Mouse (Mus musculus): Measurements from ENCODE around the gene Golm1. TPM values are rescaled to one million over a fixed set of nuclear protein-coding genes. Genes with fewer than 3 reads are reported as not detected.

Golm1 gene
- polyA plus RNA-seq, 1 experiment from 2014 or later: 109 TPM

- peaks cover 85% of the 10 kb centered on the region for H3K36me3 ChIP-seq (replicated peaks)
- no peaks in the 10 kb centered on the region for H3K4me1 ChIP-seq
- no peak overlapping the region for H3K9ac ChIP-seq
- no peak overlapping the region for H3K4me2 ChIP-seq
- 89% methylated on average over 16 of the region's 16 CpGs for WGBS
- ATAC-seq (ENCODE audit: low FRiP score): no peak
- no peaks in the 10 kb centered on the region for H3K9me3 ChIP-seq
- no peaks in the 10 kb centered on the region for H3K27me3 ChIP-seq
- no peak overlapping the region for H3K4me3 ChIP-seq (replicated peaks)
- H3K27ac ChIP-seq: no peak overlapping the region
Observed at GRCm38 (mm10) chr13:59639368-59640177, 36.0 kb downstream of the Golm1 start.

DNA sequence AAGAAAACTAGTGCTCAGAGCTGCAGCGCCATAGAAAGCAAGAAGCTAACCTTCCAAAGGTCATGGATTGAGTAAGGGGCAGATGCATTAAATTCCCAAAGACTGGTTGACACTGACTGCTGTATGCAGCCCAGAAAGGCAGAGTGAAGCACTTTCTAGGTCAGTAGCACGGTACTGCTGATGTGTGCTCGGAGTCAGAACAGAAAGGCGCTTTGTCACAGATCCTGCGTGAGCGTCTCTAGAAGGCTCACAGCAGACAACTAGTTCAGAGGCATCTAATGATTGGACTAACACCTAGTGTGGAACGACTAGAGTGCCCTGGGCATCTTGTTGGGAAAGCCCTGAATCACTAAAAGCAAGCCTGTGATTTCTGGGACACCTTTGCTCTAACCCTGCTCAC, 37.8 kb downstream of the Golm1 start:
- Histone ChIP-seq H3K27ac (no peak overlapping the region), H3K27me3 (no peaks in the 10 kb centered on the region), H3K9ac (no peak overlapping the region), H3K4me1 (no peaks in the 10 kb centered on the region), H3K9me3 (no peaks in the 10 kb centered on the region), H3K4me2 (no peak overlapping the region), H3K36me3 (replicated peaks) (peaks cover 96% of the 10 kb centered on the region), H3K4me3 (replicated peaks) (no peak overlapping the region)
- ATAC-seq (ENCODE audit: low FRiP score): no peak
- WGBS: 97% methylated on average over 7 of the region's 7 CpGs

DNA sequence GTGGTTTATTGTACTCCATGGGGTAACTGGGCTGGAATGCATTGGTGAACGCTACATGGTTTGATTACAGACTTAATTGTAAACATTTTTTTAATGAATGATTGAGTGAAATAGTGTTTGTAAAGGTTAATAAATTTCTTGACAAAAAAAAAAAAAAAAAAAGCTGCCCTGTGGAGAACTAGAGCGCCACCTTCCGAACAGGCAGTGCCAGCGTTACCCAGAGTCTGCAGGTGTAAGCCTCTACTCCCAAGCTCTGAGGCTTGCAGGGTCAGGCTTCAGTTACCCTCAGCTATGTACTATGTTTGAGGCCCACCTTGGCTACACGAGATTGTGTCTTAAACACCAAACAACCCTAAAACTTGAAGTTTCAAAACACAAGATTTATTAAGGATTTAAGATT, 41.0 kb downstream of the Golm1 start:
- no peak for ATAC-seq (ENCODE audit: low FRiP score)
- Histone ChIP-seq H3K4me1 (no peaks in the 10 kb centered on the region), H3K9ac (no peak overlapping the region), H3K9me3 (no peaks in the 10 kb centered on the region), H3K27me3 (no peaks in the 10 kb centered on the region), H3K4me3 (replicated peaks) (no peak overlapping the region), H3K36me3 (replicated peaks) (peaks cover 99% of the 10 kb centered on the region), H3K27ac (no peak overlapping the region), H3K4me2 (no peak overlapping the region)
- WGBS: 84% methylated on average over 5 of the region's 5 CpGs

- no peaks in the 10 kb centered on the region for H3K4me1 ChIP-seq
- H3K36me3 ChIP-seq (replicated peaks): peaks cover 88% of the 10 kb centered on the region
- no peak for ATAC-seq (ENCODE audit: low FRiP score)
- no peaks in the 10 kb centered on the region for H3K9me3 ChIP-seq
- no peaks in the 10 kb centered on the region for H3K27me3 ChIP-seq
- H3K4me3 ChIP-seq (replicated peaks): no peak overlapping the region
- H3K27ac ChIP-seq: no peak overlapping the region
- H3K9ac ChIP-seq: no peak overlapping the region
- WGBS: 95% methylated on average over 7 of the region's 7 CpGs
- H3K4me2 ChIP-seq: no peak overlapping the region
Observed at GRCm38 (mm10) chr13:59626739-59627138, 48.9 kb downstream of the Golm1 start.

DNA sequence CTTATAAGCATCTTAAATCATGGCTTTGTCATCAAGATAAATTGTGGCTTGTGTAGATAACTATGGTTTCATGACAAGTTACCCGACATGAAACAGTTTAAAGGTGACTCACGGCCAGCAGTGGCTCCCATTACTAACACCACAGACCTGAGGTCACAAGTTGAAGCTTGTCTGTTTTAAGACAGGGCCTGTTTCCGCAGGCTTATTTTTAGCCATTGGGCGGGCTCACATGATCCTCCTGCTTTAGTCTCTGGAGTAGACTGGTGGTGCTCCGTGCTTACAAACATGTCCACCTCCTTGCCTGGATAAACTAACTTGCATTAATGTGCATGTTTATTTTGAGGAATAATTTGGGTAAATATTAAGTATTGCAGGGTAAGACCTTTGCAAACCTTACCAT, 50.7 kb downstream of the Golm1 start:
- Histone ChIP-seq H3K9me3 (no peaks in the 10 kb centered on the region), H3K36me3 (replicated peaks) (peaks cover 87% of the 10 kb centered on the region), H3K4me3 (replicated peaks) (no peak overlapping the region), H3K4me1 (no peaks in the 10 kb centered on the region), H3K27ac (no peak overlapping the region), H3K4me2 (no peak overlapping the region), H3K27me3 (no peaks in the 10 kb centered on the region), H3K9ac (no peak overlapping the region)
- no peak for ATAC-seq (ENCODE audit: low FRiP score)
- WGBS: 94% methylated on average over 5 of the region's 5 CpGs

DNA sequence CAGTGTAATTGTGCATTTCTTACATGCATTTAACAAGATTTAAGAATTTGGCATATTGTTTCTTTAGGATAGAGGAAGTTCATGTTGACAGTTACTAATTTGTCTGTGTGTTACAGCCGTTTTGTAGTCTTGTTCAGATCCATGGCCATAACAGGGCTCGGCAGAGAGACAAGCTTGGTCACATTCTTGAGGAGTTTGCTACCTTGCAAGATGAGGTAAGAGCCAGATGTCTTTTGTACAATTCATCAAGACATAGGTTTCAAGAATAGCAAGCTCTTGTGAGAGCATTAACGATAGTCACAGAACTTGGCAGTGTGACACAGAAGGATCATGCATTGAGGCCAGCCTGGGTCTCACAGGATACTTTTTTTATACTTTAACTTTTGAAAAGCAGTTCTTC, 51.2 kb downstream of the Golm1 start:
- Histone ChIP-seq H3K9ac (no peak overlapping the region), H3K27ac (no peak overlapping the region), H3K4me1 (no peaks in the 10 kb centered on the region), H3K4me2 (no peak overlapping the region), H3K36me3 (replicated peaks) (peaks cover 86% of the 10 kb centered on the region), H3K27me3 (no peaks in the 10 kb centered on the region), H3K9me3 (no peaks in the 10 kb centered on the region), H3K4me3 (replicated peaks) (no peak overlapping the region)
- 89% methylated on average over 3 of the region's 3 CpGs for WGBS
- ATAC-seq (ENCODE audit: low FRiP score): no peak

DNA sequence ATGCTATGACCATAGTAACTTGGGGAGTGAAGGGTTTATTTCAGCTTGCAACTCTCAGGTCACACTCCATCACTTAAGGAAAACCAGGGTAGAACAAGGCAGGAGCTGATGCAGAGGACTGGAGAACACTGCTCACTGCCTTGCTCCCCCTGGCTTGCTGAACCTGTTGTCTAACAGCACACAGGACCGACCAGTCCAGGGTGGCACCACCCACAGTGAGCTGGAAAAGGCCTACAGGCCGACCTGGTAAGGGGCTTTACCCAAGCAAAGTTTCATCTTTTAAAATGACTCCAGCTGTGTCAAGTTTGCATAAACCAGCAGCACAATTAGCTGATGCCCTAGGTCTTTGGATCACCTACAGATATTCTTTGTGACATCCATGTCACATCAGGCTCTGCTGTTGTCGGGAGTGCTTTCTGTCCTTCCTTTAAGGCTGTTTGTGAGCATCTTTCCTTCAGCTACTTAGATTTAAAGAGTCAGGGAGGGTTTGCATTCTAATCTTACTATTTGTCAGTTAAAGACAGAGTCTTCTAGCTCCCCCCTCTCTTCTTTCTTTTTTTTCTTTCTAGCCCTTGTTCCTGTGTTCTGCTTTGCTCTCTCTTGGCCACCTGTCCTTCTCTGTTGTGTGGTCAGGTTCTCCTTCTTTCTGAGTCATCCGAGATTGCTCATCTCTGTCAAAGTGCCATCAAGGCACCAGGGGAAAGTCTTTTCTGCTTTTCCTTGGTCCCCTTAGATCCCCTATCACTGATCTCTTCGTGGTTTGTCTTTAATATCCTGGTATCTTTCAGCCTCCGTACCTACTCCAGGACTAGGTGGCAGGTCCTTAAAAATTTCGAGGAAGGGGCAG, 53.7 kb downstream of the Golm1 start:
- peaks cover 86% of the 10 kb centered on the region for H3K36me3 ChIP-seq (replicated peaks)
- H3K4me2 ChIP-seq: no peak overlapping the region
- no peaks in the 10 kb centered on the region for H3K4me1 ChIP-seq
- no peak overlapping the region for H3K4me3 ChIP-seq (replicated peaks)
- no peak overlapping the region for H3K9ac ChIP-seq
- ATAC-seq (ENCODE audit: low FRiP score): no peak
- no peak overlapping the region for H3K27ac ChIP-seq
- H3K27me3 ChIP-seq: no peaks in the 10 kb centered on the region
- no peaks in the 10 kb centered on the region for H3K9me3 ChIP-seq
- WGBS: 90% methylated on average over 7 of the region's 7 CpGs

- Histone ChIP-seq H3K4me1 (no peaks in the 10 kb centered on the region), H3K9ac (no peak overlapping the region), H3K4me2 (no peak overlapping the region), H3K27me3 (no peaks in the 10 kb centered on the region), H3K36me3 (replicated peaks) (peaks cover 79% of the 10 kb centered on the region), H3K27ac (no peak overlapping the region), H3K9me3 (no peaks in the 10 kb centered on the region), H3K4me3 (replicated peaks) (no peak overlapping the region)
- 95% methylated on average over 6 of the region's 6 CpGs for WGBS
- no peak for ATAC-seq (ENCODE audit: low FRiP score)
Observed at GRCm38 (mm10) chr13:59618463-59618862, 57.1 kb downstream of the Golm1 start.

DNA sequence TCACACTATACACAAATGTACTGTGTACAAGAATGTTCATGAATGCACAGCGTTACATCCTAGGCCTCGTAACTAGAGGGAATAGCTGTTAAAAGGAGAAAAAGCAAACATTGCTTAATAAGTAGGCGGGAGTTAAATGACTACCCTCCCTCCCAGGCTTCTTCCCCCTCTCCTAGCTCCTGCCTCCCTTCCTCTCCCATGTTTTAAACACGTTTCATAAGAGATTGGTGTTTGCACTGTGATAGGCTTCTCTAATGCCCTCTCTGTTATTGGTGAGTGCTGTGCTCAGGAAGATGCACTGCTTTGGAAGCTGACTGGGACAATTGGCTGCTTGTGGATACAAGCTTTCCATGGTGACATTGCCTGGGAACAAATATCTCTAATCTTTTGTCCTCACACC, 60.1 kb downstream of the Golm1 start:
- no peak overlapping the region for H3K9ac ChIP-seq
- H3K4me3 ChIP-seq (replicated peaks): no peak overlapping the region
- WGBS: 90% methylated on average over 4 of the region's 4 CpGs
- no peaks in the 10 kb centered on the region for H3K4me1 ChIP-seq
- no peak overlapping the region for H3K4me2 ChIP-seq
- no peaks in the 10 kb centered on the region for H3K27me3 ChIP-seq
- ATAC-seq (ENCODE audit: low FRiP score): no peak
- peaks cover 78% of the 10 kb centered on the region for H3K36me3 ChIP-seq (replicated peaks)
- no peak overlapping the region for H3K27ac ChIP-seq
- no peaks in the 10 kb centered on the region for H3K9me3 ChIP-seq

DNA sequence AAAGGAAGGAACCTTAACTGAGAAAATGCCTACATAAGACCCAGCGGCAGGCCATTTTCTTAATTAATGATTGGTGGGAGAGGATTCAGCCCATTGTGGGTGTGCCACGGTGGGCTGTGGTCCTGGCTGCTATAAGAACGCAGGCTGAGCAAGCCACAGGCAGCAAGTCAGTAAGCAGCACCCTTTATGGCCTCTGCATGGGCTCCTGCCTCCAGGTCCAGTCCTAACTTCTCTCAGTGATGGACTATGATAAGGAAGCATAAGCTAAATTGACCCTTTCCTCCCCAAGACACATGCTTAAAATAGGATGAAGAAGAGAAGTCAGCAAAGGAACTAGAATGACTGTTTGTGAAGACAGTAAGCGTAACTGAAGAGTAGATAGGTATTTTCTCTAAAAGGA, 60.5 kb downstream of the Golm1 start:
- H3K9me3 ChIP-seq: no peaks in the 10 kb centered on the region
- peaks cover 79% of the 10 kb centered on the region for H3K36me3 ChIP-seq (replicated peaks)
- H3K4me1 ChIP-seq: no peaks in the 10 kb centered on the region
- 81% methylated on average over 4 of the region's 4 CpGs for WGBS
- H3K27me3 ChIP-seq: no peaks in the 10 kb centered on the region
- no peak overlapping the region for H3K4me2 ChIP-seq
- H3K9ac ChIP-seq: no peak overlapping the region
- ATAC-seq (ENCODE audit: low FRiP score): no peak
- H3K4me3 ChIP-seq (replicated peaks): no peak overlapping the region
- H3K27ac ChIP-seq: no peak overlapping the region

DNA sequence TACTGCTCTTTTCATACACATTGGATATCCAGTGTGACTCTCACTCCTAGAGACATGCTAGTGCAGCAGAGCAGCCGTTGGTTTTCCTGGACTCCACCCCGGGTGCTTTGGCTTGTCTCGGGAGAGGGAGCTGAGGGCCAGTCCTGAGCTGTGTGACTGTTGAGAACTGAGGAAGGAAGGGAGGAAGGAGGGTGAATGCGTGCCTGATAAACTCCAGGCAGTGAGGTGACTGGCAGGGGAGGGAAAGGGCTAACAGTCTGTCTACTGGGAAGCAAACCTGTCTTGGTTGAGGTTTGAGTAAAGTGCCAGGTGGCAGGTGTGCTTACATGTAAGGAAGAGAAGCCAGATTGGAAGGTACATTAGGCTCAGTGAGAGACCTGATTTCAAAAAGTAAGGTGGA, 61.7 kb downstream of the Golm1 start:
- no peak for ATAC-seq (ENCODE audit: low FRiP score)
- H3K4me1 ChIP-seq: no peaks in the 10 kb centered on the region
- no peaks in the 10 kb centered on the region for H3K9me3 ChIP-seq
- H3K4me2 ChIP-seq: no peak overlapping the region
- H3K9ac ChIP-seq: no peak overlapping the region
- H3K27ac ChIP-seq: no peak overlapping the region
- peaks cover 80% of the 10 kb centered on the region for H3K36me3 ChIP-seq (replicated peaks)
- WGBS: 92% methylated on average over 4 of the region's 4 CpGs
- no peaks in the 10 kb centered on the region for H3K27me3 ChIP-seq
- H3K4me3 ChIP-seq (replicated peaks): no peak overlapping the region

DNA sequence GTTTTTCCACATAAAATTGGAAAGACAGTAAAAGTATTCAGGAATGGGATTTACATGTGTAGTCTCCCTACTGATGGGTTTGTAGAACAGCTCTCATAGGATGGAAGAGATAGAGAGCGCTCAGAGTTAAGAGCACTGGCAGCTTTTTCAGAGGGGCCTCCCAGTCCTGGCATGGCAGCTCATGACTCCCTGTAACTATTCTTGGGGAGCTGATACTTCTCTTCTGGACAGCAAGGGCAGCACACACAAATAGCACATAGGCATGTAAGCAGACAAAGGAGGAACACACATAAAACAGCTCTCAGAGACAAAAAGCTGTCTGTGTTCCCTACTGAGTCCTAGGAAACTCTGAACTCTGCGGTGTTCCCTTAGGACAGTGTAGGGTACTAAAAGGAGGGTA, 65.2 kb downstream of the Golm1 start:
- 97% methylated on average over 2 of the region's 2 CpGs for WGBS
- H3K9me3 ChIP-seq: no peaks in the 10 kb centered on the region
- no peak overlapping the region for H3K4me3 ChIP-seq (replicated peaks)
- no peaks in the 10 kb centered on the region for H3K4me1 ChIP-seq
- no peak overlapping the region for H3K4me2 ChIP-seq
- no peak overlapping the region for H3K27ac ChIP-seq
- ATAC-seq (ENCODE audit: low FRiP score): no peak
- peaks cover 88% of the 10 kb centered on the region for H3K36me3 ChIP-seq (replicated peaks)
- no peak overlapping the region for H3K9ac ChIP-seq
- H3K27me3 ChIP-seq: no peaks in the 10 kb centered on the region

- 89% methylated on average over 4 of the region's 4 CpGs for WGBS
- Histone ChIP-seq H3K9me3 (no peaks in the 10 kb centered on the region), H3K4me1 (no peaks in the 10 kb centered on the region), H3K4me2 (no peak overlapping the region), H3K27me3 (no peaks in the 10 kb centered on the region), H3K36me3 (replicated peaks) (peaks cover 88% of the 10 kb centered on the region), H3K9ac (no peak overlapping the region), H3K4me3 (replicated peaks) (no peak overlapping the region), H3K27ac (no peak overlapping the region)
- no peak for ATAC-seq (ENCODE audit: low FRiP score)
Observed at GRCm38 (mm10) chr13:59609885-59610284, 65.7 kb downstream of the Golm1 start.
